Mouse (Mus musculus) cerebellum, adult 2 months (tissue): Measurements from ENCODE around the gene Parvb. TPM values are rescaled to one million over a fixed set of nuclear protein-coding genes. Genes with fewer than 3 reads are reported as not detected.

ENCODE experiments used
- DNase-seq, 2 experiments: peaks; one replicate each; pipeline ENCODE4 v3.0.0; 2021
- H3K27ac ChIP-seq: fragments of 200-500 bp; 2 replicates; pipeline ENCODE4 v1.5.1; 2012; ENCODE audit warnings: low read length, control low read depth, inconsistent platforms; ENCODE audit not compliant: insufficient read depth
- H3K27me3 ChIP-seq: fragments of 200-500 bp; 2 replicates; pipeline ENCODE4 v1.6.1; 2012; ENCODE audit warnings: inconsistent platforms, mild to moderate bottlenecking, low read length, moderate library complexity; ENCODE audit not compliant: control insufficient read depth, insufficient read depth
- H3K4me1 ChIP-seq: fragments of 200-500 bp; 2 replicates; pipeline ENCODE4 v1.6.1; 2011; ENCODE audit warnings: low read length; ENCODE audit not compliant: control insufficient read depth, insufficient read depth
- H3K4me3 ChIP-seq: fragments of 200-500 bp; replicated peaks from 2 replicates; pipeline ENCODE3; 2011; ENCODE audit warnings: mild to moderate bottlenecking, low read depth, low read length, control low read depth; ENCODE audit not compliant: insufficient read depth
- CTCF ChIP-seq: fragments of 200-500 bp; IDR thresholded peaks from 2 replicates; pipeline ENCODE4 v1.5.1; 2011; ENCODE audit warnings: low read depth, mild to moderate bottlenecking, control low read depth, low read length, moderate library complexity, borderline replicate concordance; ENCODE audit not compliant: insufficient read depth
- POLR2A ChIP-seq: fragments of 200-500 bp; IDR thresholded peaks from 2 replicates; pipeline ENCODE4 v1.6.1; 2011; ENCODE audit warnings: low read length, control low read depth, borderline replicate concordance; ENCODE audit not compliant: insufficient read depth
- WGBS: fragments of 180-500 bp; shearing (Covaris S2); methylation state at CpG from one replicate; pipeline ENCODE4 v1.1.7; 2018; 5-methylcytosine and 5-hydroxymethylcytosine counted together
- polyA plus RNA-seq: library from polyadenylated mRNA; depleted of rRNA; stranded (reverse); fragments of >200 nt; gene quantifications from 2 replicates; pipeline ENCODE4 v1.2.3, GENCODE M21; 2012

The Parvb gene
- polyA plus RNA-seq, 1 experiment, result 16.4 TPM

DNA sequence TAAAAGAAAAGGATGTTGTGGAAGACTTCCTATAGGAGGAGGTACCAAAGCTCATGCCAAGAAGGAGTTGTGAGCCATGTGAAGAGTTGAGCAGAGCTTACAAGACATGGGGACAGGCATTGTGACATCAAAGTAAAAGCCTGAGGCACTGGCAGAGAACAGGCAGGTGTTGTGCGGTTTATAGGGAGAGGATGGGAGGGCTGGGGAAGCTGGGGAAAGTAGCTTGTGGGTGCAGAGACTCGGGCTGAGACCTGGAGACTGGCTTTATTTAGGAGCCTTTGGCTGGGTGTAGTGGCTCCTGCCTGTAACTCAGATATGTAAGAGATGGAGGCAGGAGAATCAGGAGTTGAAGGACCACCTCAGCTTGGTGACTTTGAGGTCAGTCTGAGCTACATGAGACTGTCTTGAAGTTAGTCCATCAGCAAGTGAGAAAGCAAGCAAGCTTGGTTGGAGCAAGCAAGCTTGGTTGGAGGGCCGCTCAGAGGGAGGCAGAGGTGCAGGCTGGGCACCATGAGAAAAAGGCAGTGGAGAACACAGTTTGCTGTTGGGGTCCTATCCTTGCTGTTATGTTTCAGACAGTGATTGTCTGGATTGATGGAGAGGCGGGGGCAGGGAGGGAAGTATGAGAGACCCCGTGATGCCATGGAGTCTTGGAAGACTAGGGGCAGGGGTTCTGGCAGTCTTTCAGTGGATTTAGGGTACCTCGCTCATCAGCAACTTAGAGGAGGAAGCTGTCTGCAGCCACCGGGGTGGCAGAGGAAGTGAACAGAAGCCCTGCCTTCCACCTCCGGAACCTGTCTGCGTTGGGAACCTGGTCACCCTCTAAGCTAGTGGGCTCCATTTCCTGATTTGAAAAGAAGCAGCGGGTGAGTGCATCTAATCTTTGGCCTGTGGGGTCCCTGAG is 92.4 kb downstream of the Parvb start, which contains the start of gene Parvg:
Gene Parvg, plus strand, starts transcription at position 61 of the 904 bp plus-strand sequence.
- DNase-seq, result no peak

DNA sequence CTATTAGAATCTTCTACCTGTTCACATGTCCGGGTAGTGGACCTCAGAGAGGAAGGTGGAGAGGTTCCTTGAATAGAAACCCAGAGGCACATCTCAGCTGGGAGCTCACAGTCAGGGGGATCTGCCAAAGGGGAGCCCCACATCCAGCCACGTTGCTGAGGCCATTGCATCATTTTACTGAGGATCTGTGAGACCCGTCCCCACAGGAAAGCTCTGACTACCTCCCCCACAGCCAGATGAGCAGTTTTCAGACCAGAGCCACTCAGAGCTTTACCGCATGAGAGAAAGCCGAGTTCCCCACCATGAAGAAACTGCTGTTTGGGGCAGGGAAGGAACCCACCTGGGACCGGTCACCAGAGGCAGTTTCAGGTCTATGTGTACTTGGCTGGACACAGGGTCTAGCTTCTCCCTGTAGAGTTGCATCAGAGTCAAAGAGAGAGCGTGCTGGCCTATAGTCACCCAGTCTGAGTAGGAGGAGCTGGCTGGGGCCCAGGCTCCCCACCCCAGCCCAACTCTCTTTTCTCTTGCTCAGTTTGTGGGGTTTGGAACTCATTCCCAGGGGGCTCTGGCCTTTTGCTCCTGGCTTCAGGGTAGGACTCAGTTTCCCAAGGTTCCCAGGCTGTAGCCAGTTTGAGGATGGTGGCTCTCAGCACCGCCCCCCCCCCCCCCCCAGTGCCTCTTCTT is 93.2 kb downstream of the Parvb start:
- H3K4me3 ChIP-seq, result no peak overlapping the region
- WGBS, result 83% methylated on average over 8 of the region's 8 CpGs
- H3K27ac ChIP-seq, result no peak overlapping the region
- no peaks in the 10 kb centered on the region; the same call in 1 of the 2 replicates for H3K27me3 ChIP-seq
- no peak for TF ChIP-seq CTCF
- TF ChIP-seq POLR2A, result no peak
- H3K4me1 ChIP-seq, result peaks cover 4% of the 10 kb centered on the region; the same call in 1 of the 2 replicates
- DNase-seq, result no peak

More for the DNA sequence above, 92.4 kb downstream of the Parvb start, which contains the start of gene Parvg:
- Histone ChIP-seq H3K4me1 (peaks cover 4% of the 10 kb centered on the region; the same call in 1 of the 2 replicates), H3K27me3 (no peaks in the 10 kb centered on the region; the same call in 1 of the 2 replicates), H3K27ac (no peak within 1 kb of the TSS), H3K4me3 (no peak within 1 kb of the TSS)
- no peak for TF ChIP-seq POLR2A
- TF ChIP-seq CTCF, result no peak
- WGBS, result 93% methylated on average over 10 of the region's 10 CpGs

DNA sequence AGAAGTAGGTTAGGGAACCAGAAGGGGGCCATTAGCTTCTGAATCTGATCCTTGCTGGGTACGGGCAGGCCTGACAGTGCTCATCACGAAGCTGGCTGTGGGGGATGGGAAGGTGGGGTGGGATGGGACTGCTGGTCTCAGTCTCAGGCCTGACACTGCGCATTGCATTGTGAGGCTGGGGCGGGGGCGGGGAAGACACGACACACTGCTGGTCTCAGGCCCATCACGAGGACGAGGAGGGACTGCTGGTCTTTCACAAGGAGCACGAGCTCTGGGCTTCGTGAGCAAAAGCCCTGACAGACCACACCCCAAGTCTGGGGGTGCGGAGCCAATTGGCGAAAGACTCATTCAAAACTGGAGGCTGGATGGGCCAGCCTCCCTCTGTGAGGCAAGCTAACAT is 93.9 kb downstream of the Parvb start:
- Histone ChIP-seq H3K4me1 (peaks cover 4% of the 10 kb centered on the region; the same call in 1 of the 2 replicates), H3K27me3 (no peaks in the 10 kb centered on the region; the same call in 1 of the 2 replicates), H3K4me3 (no peak overlapping the region), H3K27ac (no peak overlapping the region)
- DNase-seq, result no peak
- TF ChIP-seq POLR2A, result no peak
- WGBS, result 58% methylated on average over 12 of the region's 12 CpGs

DNA sequence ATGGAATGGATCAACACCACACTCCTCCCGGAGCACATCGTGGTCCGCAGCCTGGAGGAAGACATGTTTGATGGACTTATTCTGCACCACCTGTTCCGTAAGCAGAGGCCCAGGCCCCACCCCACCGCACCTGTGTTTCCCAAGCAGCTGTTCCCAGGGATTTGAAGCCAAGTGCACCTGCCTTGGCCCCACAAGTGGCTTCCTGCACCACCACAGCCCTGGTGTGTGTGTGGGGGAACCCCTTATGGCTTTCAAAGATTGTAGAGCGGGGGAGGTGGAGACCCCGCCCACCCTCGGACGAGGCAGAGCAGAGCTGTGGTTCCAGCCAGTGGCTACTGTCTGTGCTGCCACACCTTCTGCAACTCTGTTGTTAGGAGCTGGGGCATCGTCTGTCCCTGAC is 97.0 kb downstream of the Parvb start:
- Histone ChIP-seq H3K4me1 (no peaks in the 10 kb centered on the region), H3K4me3 (no peak overlapping the region), H3K27me3 (no peaks in the 10 kb centered on the region), H3K27ac (no peak overlapping the region)
- WGBS, result 88% methylated on average over 10 of the region's 10 CpGs
- no peak for TF ChIP-seq POLR2A
- no peak for TF ChIP-seq CTCF
- DNase-seq, result no peak

DNA sequence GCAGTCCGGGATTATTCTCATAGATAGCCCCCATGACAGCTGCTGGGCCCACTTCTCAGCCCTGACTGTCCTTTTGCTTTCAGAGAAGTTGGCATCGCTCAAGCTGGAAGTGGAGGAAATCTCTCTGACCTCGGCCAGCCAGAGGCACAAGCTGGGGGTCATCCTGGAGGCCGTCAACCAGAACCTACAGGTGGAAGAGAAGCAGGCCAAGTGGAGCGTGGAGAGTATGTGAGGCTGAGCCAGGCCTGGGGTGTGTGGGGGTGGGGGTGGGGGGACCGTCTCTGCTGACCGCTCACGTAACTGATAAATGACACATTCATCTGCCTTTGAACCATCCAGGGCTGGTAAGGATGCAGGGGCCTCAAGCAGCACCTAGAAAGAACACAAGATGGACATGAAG is 98.1 kb downstream of the Parvb start:
- no peak overlapping the region for H3K4me3 ChIP-seq
- WGBS, result 81% methylated on average over 8 of the region's 8 CpGs
- no peak for DNase-seq
- no peak overlapping the region for H3K27ac ChIP-seq
- TF ChIP-seq CTCF (no peak), POLR2A (no peak)
- no peaks in the 10 kb centered on the region for H3K4me1 ChIP-seq
- H3K27me3 ChIP-seq, result no peaks in the 10 kb centered on the region

DNA sequence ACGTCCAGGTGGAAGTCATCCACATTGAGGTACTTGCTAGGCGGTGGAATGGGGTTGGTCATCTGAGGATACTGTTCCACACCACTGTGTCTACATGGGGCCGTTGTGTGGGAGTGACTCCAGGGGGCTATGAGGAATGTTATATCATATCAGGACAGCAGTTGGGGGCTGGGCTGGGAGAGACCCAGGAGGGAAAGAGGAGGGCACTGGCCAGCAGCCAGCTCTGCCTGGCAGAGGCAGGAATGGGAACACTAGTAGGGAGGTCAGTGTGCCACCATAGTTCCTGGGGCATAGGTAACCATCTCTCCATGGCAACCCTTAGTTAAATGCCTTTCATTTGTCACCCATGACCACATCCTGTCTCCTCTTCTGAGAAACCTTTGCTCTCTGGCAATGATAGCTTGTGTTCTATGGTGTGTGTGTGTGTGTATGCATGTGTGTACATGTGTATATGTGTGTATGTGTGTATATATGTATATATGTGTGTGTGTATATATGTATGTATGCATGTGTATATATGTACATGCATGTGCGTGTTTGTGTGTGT is 99.3 kb downstream of the Parvb start:
- H3K27ac ChIP-seq, result no peak overlapping the region
- H3K4me3 ChIP-seq, result no peak overlapping the region
- DNase-seq, result no peak
- H3K4me1 ChIP-seq, result no peaks in the 10 kb centered on the region
- TF ChIP-seq CTCF (no peak), POLR2A (no peak)
- 77% methylated on average over 4 of the region's 4 CpGs for WGBS
- H3K27me3 ChIP-seq, result no peaks in the 10 kb centered on the region

DNA sequence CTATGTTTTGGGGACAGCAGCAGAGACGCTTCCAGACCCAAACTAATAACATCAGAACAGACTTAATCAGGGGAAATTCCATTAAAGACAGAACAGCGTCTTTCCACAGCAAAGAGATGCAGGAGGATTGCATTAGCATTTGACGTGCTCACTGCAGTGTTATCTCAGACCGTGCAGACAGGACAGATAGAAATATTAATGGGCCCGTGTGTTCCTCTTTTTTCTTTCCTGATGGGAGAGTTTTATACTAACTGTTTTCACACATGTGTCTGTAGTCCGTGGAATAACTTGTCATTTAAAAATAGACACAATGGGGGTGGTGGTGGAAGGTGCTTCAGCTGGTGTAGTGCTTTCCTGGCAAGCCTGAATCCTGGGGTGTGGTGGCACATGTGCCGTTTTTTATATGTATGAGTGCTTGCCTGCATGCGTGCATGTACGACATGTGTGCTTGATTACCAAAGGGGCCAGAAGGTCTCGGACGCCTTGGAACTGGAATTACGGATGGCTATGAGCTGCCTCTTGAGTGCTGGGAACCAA is 104.5 kb downstream of the Parvb start:
- DNase-seq, result no peak
- H3K4me3 ChIP-seq, result no peak overlapping the region
- H3K27me3 ChIP-seq, result no peaks in the 10 kb centered on the region
- H3K4me1 ChIP-seq, result no peaks in the 10 kb centered on the region
- H3K27ac ChIP-seq, result no peak overlapping the region
- no peak for TF ChIP-seq CTCF
- no peak for TF ChIP-seq POLR2A
- WGBS, result 81% methylated on average over 12 of the region's 12 CpGs

DNA sequence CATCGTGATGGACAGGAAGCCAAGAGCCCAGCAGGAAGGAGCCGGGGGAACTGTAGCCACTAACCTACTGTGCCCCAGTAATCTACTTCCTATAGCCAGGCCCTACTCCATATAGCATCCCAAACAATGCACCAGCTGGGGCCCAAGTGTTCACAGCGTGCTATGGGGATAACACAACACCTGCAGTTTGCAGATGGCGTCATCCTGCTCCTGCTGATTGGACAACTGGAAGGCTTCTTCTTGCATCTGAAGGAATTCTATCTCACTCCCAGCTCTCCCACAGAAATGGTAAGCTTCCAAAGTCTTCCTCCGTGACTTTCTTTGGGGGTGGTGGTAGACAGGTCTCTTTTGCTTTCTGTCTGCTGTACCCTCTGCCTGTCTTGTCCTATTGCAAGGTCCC is 105.8 kb downstream of the Parvb start:
- H3K27ac ChIP-seq, result no peak overlapping the region
- H3K27me3 ChIP-seq, result no peaks in the 10 kb centered on the region
- DNase-seq, result no peak
- TF ChIP-seq CTCF, result no peak
- TF ChIP-seq POLR2A, result no peak
- H3K4me3 ChIP-seq, result no peak overlapping the region
- no peaks in the 10 kb centered on the region for H3K4me1 ChIP-seq
- WGBS, result 59% methylated on average over 5 of the region's 5 CpGs
